Mouse (Mus musculus): ENCODE measurements around the gene F11r. TPM values are rescaled to one million over a fixed set of nuclear protein-coding genes. Genes with fewer than 3 reads are reported as not detected.

F11r gene
- polyA plus RNA-seq, 1 experiment from 2014 or later = 28.9 TPM

DNA sequence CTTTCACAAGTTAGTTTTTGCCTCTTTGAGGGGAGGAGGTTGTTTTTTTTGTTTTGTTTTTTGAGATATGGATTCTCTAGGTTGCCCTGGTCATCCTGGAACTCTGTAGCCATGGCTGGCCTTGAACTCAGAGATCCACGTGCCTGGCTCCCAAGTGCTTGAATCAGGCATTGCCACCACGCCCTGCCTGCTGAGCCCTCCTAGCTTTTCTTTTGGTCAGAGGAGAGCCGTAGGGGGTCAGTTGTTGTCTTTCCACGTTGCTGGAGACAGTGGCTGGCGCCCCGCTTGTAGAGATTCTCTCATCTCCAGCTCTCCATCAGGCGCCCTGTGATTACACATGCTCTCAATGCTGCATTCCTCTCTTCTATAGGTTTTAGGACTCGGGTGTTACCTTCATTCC, 23.7 kb upstream of the F11r start:
- Histone ChIP-seq H3K36me3 (peaks cover 41% of the 10 kb centered on the region), H3K4me2 (no peak overlapping the region), H3K9me3 (replicated peaks) (no peaks in the 10 kb centered on the region), H3K4me3 (no peak overlapping the region), H3K4me1 (peaks cover 30% of the 10 kb centered on the region), H3K27me3 (replicated peaks) (peaks cover 7% of the 10 kb centered on the region; the same call in 1 of the 2 replicates), H3K9ac (no peak overlapping the region), H3K27ac (no peak overlapping the region)
- 73% methylated on average over 8 of the region's 8 CpGs for WGBS (ENCODE audit: insufficient replicate concordance)
- ATAC-seq = no peak

DNA sequence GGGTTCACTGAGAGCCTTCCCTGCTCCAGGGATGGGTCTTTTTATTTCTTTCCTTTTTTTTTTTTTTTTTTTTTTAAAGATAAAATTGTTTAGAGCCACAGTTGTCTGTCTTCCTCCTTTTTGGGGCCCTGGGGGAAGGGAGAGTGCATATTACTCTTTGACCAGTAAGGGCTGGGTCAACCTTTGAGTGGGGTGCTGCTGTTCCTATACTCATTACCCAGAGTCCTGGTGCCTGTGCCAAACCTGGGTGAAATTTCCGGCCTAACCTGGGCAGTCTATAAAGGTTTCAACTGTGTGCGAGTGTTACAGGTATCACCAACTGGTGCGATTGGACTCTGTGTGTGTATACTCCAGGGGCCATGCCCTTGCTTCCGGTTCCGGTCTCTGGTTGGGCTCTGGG, 18.7 kb upstream of the F11r start, which contains the start of gene Tstd1:
Gene Tstd1, plus strand, starts transcription at position 213 of the 400 bp plus-strand sequence.
- H3K9ac ChIP-seq = no peak within 1 kb of the TSS
- WGBS (ENCODE audit: insufficient replicate concordance) = 90% methylated on average over 5 of the region's 5 CpGs
- no peaks in the 10 kb centered on the region for H3K27me3 ChIP-seq (replicated peaks)
- peaks cover 65% of the 10 kb centered on the region for H3K36me3 ChIP-seq
- no peak within 1 kb of the TSS for H3K4me2 ChIP-seq
- no peak for ATAC-seq
- H3K9me3 ChIP-seq (replicated peaks) = no peaks in the 10 kb centered on the region
- no peak within 1 kb of the TSS for H3K4me3 ChIP-seq
- H3K27ac ChIP-seq = no peak within 1 kb of the TSS
- peaks cover 14% of the 10 kb centered on the region for H3K4me1 ChIP-seq

DNA sequence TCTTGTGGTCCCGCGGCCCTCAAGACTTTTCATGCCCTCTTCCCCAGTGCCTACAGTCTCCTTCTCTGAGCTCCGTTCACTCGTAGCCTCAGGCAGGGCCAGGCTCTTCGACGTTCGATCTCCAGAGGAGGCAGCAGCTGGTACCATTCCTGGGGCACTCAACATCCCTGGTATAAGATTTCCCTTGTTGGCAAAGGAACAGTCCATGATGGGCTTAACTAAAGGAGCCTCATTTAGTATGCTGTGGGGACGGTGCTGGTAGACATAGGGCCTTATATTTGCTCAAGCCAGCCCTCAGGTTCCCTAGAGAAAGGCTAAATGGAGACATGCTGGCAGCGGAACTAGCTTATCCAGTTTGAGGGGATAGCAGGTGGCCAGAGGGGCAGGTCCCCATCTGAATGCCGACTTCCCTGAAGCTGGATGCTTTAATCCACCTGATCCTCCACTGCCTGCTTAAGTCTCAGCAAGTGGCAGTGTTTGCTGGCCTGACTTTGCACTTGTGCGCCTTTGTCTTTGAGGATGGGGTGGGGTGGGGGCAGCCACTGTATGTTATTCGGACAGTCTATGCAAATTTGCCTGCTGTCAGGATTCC, 17.9 kb upstream of the F11r start:
- Histone ChIP-seq H3K4me3 (no peak overlapping the region), H3K27ac (no peak overlapping the region), H3K27me3 (replicated peaks) (no peaks in the 10 kb centered on the region), H3K36me3 (peaks cover 63% of the 10 kb centered on the region), H3K9ac (no peak overlapping the region), H3K9me3 (replicated peaks) (no peaks in the 10 kb centered on the region), H3K4me1 (peaks cover 7% of the 10 kb centered on the region), H3K4me2 (no peak overlapping the region)
- 73% methylated on average over 12 of the region's 12 CpGs for WGBS (ENCODE audit: insufficient replicate concordance)
- no peak for ATAC-seq

DNA sequence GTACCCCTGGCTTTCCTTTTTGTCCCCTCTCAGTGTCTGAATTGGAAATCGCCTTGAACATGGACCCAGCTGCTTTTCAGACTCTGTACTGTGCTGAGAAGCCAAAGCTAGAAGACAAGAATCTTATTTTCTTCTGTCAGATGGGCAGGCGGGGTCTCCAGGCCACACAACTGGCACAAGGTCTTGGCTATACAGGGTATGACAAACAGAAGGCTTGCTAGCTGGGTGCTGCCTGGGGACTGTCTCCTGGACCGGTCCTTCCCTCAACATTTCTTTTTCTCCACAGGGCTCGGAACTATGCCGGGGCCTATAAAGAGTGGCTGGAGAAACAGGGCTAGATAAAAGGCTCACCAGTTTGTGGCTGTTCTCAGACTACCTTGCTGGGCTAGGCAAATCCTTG, 17.4 kb upstream of the F11r start:
- Histone ChIP-seq H3K9ac (no peak overlapping the region), H3K27ac (no peak overlapping the region), H3K4me3 (no peak overlapping the region), H3K4me2 (no peak overlapping the region), H3K4me1 (peaks cover 5% of the 10 kb centered on the region; the same call in 1 of the 2 replicates), H3K27me3 (replicated peaks) (no peaks in the 10 kb centered on the region), H3K9me3 (replicated peaks) (no peaks in the 10 kb centered on the region), H3K36me3 (peaks cover 60% of the 10 kb centered on the region)
- ATAC-seq = no peak
- WGBS (ENCODE audit: insufficient replicate concordance) = 76% methylated on average over 5 of the region's 5 CpGs

DNA sequence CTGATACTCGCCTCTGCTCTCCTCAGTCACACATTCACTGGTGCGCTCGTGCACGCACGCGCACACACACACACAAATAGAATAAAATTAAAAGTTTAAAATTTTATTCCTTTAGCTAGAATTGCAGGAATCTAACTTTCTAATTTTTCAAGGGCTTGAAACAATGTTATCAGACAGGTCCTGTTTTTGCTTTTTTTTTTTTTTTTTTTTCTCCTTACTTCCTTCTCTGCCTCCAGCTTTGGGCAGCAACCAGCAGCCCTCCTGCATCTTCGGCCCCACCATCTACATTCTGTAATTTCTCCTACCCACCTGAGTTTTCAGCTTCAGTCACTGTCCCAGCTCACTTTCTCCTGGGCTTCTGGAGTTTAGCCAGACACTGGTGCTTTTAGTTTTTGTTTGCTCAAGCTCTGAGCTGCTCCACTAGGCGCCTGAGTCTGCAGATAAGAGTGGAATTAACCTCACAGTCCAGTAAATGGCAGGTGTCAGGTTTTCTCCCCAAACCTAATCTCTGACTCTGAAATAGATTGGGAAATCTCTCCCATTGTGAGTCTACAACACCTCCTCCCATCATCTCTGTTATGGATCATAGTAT, 14.7 kb upstream of the F11r start:
- no peak for ATAC-seq
- 69% methylated on average over 8 of the region's 8 CpGs for WGBS (ENCODE audit: insufficient replicate concordance)

DNA sequence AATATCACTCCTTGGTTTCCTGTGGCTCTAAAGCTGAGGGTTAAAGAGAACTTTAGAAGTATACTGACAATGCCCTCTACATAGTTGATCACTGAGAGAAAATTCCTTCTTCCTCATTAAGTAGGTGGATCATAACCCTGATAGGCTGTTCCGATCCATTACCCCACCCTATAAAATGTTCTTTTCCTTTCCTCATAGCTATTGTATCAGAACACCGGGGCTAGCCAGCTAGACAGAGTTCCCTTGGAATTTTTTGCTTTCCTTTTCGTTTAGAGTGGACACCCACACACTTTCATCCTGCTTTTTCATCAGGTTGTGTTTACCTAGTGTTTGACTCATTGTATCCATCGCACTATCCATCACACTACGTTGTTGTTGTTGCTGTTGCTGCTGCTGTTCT, 12.7 kb upstream of the F11r start:
- peak overlapping the region; percentile 6; the same call in 1 of the 2 replicates for H3K4me2 ChIP-seq
- H3K4me1 ChIP-seq = peaks cover 6% of the 10 kb centered on the region; the same call in 1 of the 2 replicates
- H3K4me3 ChIP-seq = no peak overlapping the region
- H3K9me3 ChIP-seq (replicated peaks) = no peaks in the 10 kb centered on the region
- no peak overlapping the region for H3K27ac ChIP-seq
- H3K9ac ChIP-seq = no peak overlapping the region
- WGBS (ENCODE audit: insufficient replicate concordance) = 47% methylated on average over 5 of the region's 5 CpGs
- ATAC-seq = no peak; the same call in 1 of the 2 replicates
- H3K27me3 ChIP-seq (replicated peaks) = no peaks in the 10 kb centered on the region
- H3K36me3 ChIP-seq = peaks cover 14% of the 10 kb centered on the region

More for the DNA sequence above, 14.7 kb upstream of the F11r start:
- H3K4me3 ChIP-seq = no peak overlapping the region
- H3K27me3 ChIP-seq (replicated peaks) = no peaks in the 10 kb centered on the region
- H3K9me3 ChIP-seq (replicated peaks) = no peaks in the 10 kb centered on the region
- H3K4me2 ChIP-seq = no peak overlapping the region
- no peak overlapping the region for H3K9ac ChIP-seq
- peaks cover 33% of the 10 kb centered on the region for H3K36me3 ChIP-seq
- no peak overlapping the region for H3K27ac ChIP-seq
- H3K4me1 ChIP-seq = peaks cover 6% of the 10 kb centered on the region; the same call in 1 of the 2 replicates

DNA sequence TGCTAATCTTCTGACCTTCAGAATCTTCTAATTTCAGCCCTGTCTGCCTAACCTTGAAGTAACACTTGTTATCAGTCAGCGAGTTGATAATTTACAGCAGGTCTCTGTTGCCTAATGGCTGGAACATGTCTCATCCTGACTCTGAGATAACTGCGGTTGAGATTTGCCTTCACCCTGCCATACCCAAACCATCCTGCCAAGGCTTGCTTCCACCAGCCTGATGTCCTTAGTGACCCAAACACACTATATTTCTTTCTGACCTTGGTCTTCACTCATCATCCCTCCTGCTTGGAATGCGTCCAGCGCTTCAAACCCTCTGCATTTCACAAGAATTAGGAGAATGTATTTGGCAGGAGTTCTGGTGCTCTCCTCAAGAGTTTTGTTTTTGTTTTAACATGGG, 12.2 kb upstream of the F11r start:
- Histone ChIP-seq H3K27me3 (replicated peaks) (no peaks in the 10 kb centered on the region), H3K9me3 (replicated peaks) (no peaks in the 10 kb centered on the region), H3K4me2 (peak overlapping the region; percentile 6; the same call in 1 of the 2 replicates), H3K27ac (no peak overlapping the region), H3K36me3 (peaks cover 9% of the 10 kb centered on the region), H3K4me3 (no peak overlapping the region), H3K9ac (no peak overlapping the region), H3K4me1 (peaks cover 6% of the 10 kb centered on the region; the same call in 1 of the 2 replicates)
- WGBS (ENCODE audit: insufficient replicate concordance) = 55% methylated on average over 4 of the region's 4 CpGs
- no peak; the same call in 1 of the 2 replicates for ATAC-seq

DNA sequence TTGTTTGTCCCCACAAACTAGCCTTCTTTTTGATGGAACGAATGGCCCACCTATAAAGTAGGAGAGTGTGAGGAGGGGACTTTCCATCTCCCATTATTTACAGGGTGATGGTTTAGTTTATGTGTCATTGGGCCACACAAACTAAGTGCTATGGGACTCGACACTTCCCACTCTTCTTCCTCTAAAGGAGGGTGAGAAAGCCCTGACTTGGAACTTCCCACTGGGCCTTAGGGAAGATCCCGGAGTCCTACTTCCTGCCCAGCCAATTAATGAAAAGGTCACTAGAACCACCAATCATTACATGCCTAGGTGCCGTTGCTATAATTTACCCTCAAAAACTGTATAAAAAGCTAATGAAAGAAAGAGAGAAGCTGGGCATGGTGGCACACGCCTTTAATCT, 5.2 kb upstream of the F11r start:
- H3K4me1 ChIP-seq = peaks cover 2% of the 10 kb centered on the region; the same call in 1 of the 2 replicates
- H3K4me3 ChIP-seq = no peak overlapping the region
- H3K4me2 ChIP-seq = no peak overlapping the region
- H3K27ac ChIP-seq = no peak overlapping the region
- H3K9me3 ChIP-seq (replicated peaks) = no peaks in the 10 kb centered on the region
- no peaks in the 10 kb centered on the region for H3K36me3 ChIP-seq
- H3K27me3 ChIP-seq (replicated peaks) = peaks cover 18% of the 10 kb centered on the region
- no peak overlapping the region for H3K9ac ChIP-seq
- 59% methylated on average over 5 of the region's 5 CpGs for WGBS (ENCODE audit: insufficient replicate concordance)
- ATAC-seq = no peak

DNA sequence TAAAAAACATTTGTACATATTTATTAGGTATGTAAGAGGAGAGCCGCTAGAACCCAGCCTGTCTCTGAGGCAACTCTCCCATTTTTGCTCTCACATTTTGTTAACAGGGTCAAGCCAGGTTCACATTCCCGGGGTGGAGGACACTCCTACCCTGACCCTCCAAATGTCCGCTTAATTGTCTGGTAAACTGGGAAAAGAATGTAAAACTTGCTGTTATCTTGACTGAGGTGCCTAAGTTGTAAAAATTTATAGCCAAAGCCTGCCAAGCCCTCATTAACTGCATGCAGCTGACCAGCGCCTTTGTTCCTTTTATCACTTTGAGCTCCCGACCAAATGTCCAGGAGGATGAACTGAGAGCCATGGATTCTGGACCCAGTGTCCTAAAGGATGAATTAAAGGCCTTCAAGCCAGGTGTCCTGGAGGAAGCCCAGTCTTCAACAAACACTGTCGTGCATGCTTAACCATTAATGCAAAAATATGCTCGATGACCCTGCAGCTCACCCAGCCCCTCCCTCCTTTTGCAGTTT, 2.0 kb upstream of the F11r start:
- H3K27me3 ChIP-seq (replicated peaks) = peaks cover 50% of the 10 kb centered on the region
- no peak overlapping the region for H3K4me2 ChIP-seq
- 49% methylated on average over 7 of the region's 7 CpGs for WGBS (ENCODE audit: insufficient replicate concordance)
- H3K36me3 ChIP-seq = no peaks in the 10 kb centered on the region
- no peak overlapping the region for H3K27ac ChIP-seq
- H3K9me3 ChIP-seq (replicated peaks) = no peaks in the 10 kb centered on the region
- H3K4me1 ChIP-seq = peaks cover 32% of the 10 kb centered on the region
- no peak overlapping the region for H3K4me3 ChIP-seq
- no peak for ATAC-seq
- no peak overlapping the region for H3K9ac ChIP-seq

DNA sequence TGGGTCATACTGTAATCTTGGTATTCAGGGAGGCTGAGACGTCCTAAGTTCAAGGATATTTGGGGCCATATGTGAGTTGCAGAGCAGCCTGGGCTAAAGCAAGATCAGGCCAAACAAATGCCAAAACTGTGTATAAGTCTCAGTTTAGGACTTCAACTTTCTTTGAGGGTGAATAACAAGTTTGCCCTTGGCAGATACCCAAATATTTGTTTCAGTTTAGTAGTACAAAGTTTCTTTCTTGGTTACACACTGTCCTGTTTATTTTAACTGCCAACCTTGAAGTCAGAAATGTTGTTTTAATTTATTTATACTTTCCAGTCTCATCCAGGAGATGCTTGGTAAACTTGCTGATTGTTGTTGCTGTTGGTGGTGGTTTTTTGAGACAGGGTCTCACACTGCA, 1.4 kb upstream of the F11r start:
- Histone ChIP-seq H3K4me2 (no peak overlapping the region), H3K4me3 (no peak overlapping the region), H3K9me3 (replicated peaks) (no peaks in the 10 kb centered on the region), H3K36me3 (no peaks in the 10 kb centered on the region), H3K27me3 (replicated peaks) (peaks cover 53% of the 10 kb centered on the region), H3K9ac (no peak overlapping the region), H3K4me1 (peaks cover 39% of the 10 kb centered on the region), H3K27ac (no peak overlapping the region)
- ATAC-seq = no peak
- 41% methylated on average over 1 of the region's 1 CpGs for WGBS (ENCODE audit: insufficient replicate concordance)

DNA sequence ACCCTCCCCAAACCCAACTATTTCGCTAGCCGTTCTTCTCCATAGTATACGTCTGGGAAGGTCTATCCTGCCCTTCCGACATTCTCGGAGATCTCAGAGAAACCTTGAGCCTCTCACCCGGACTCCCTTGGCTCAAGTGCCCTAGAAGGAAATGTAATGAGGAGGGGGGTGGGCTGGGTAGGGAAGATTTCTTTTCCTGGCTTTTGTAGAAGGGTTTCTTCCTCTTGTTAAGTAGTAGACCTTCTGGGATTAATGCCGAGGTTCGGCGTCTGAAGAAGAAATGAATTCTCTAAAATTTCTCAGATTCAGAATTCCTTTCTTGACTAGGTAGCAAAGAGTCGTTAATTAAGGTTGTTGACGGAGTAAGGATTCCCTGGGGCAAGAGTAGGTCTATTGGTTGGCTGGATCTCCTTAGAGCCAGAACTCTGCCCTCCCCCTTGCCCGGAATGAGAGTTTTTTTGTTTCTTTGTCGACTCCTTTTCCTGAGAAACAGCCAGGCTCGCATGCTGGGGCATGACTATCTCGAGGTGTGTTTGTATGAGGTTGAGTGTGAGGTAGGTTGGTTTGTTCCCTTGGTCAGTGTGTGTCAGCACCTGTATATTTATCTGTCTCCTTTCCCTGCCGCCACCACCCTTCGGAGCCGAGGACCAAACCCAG, 807 bp downstream of the F11r start:
- 3% methylated on average over 18 of the region's 18 CpGs for WGBS (ENCODE audit: insufficient replicate concordance)
- peak overlapping the region; percentile 62; the same call in 1 of the 2 replicates for H3K27ac ChIP-seq
- H3K9ac ChIP-seq = peak overlapping the region; percentile 59
- no peak for ATAC-seq
- H3K9me3 ChIP-seq (replicated peaks) = no peaks in the 10 kb centered on the region
- peaks cover 55% of the 10 kb centered on the region for H3K27me3 ChIP-seq (replicated peaks)
- no peaks in the 10 kb centered on the region for H3K36me3 ChIP-seq
- peak overlapping the region; percentile 68 for H3K4me2 ChIP-seq
- H3K4me3 ChIP-seq = peak overlapping the region; percentile 57
- H3K4me1 ChIP-seq = peaks cover 59% of the 10 kb centered on the region

DNA sequence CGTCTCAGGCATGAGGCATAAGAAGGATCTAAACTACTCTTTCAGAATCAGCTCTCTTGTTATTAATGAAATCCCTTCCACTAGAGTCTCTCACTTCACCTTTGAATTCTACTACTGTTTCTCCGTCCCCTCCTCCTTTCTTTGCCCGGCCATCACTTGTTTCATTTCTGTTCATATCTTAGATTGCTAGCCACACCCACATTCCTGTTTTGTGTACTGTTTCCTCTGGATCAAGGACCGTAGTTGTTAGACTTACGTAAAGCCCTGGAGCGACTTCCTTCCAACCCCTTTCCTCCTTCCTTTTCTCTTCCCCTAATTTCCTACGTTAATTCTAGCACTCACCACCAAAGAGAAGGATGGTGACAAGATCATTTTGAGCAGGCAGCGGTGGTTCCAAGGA, 1.7 kb downstream of the F11r start:
- peaks cover 55% of the 10 kb centered on the region for H3K27me3 ChIP-seq (replicated peaks)
- no peak overlapping the region for H3K9ac ChIP-seq
- H3K9me3 ChIP-seq (replicated peaks) = 0 out of 2 replicates have a peak, but pooled peaks cover 2% of the 10 kb centered on the region
- H3K4me3 ChIP-seq = peak overlapping the region; percentile 57
- H3K4me2 ChIP-seq = peak overlapping the region; percentile 68
- H3K4me1 ChIP-seq = peaks cover 59% of the 10 kb centered on the region
- H3K36me3 ChIP-seq = no peaks in the 10 kb centered on the region
- WGBS (ENCODE audit: insufficient replicate concordance) = 15% methylated on average over 8 of the region's 8 CpGs
- H3K27ac ChIP-seq = peak overlapping the region; percentile 55; the same call in 1 of the 2 replicates
- ATAC-seq = no peak

All from liver, embryonic 12.5 days (tissue).